Mouse (Mus musculus) small intestine, adult 2 months (tissue): ENCODE results near the gene Rxrb.
"Not testable (repeated sequence)": the region's sequence is repeated elsewhere in the genome, so short reads cannot be mapped to it uniquely, and the experiment has no call there.

ENCODE experiments used
- CTCF ChIP-seq: fragments of 200-500 bp; IDR thresholded peaks from 2 replicates; pipeline ENCODE4 v1.5.1; 2012; ENCODE audit warnings: low read depth, mild to moderate bottlenecking, control low read depth, inconsistent platforms, low read length, moderate library complexity, mixed read lengths; ENCODE audit not compliant: insufficient replicate concordance, insufficient read length; ENCODE audit errors: extremely low read depth
- POLR2A ChIP-seq: fragments of 200-500 bp; IDR thresholded peaks from 2 replicates; pipeline ENCODE4 v1.6.1; 2012; ENCODE audit warnings: low read depth, mild to moderate bottlenecking, control low read depth, inconsistent platforms, low read length, moderate library complexity

DNA sequence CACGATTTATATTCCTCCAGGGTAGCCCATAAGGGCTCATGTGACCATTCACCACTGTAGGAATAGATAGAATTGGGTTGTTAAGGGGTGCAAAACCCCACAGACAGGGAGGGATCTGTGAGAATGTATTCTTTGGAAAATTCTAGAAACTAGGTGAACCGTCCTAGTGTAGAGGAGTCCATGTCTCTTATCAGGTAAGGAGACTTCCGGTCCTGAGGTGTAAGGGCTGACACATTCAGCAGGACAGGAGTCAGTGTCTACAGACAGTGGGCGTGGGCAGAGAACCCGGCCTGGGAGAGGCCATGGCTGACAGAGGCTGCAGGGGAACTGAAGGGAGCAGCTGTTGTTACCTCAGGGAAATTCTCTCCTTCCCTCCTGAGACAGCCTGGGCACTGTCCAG is 32.9 kb upstream of the Rxrb start:
- TF ChIP-seq CTCF, POLR2A: not testable (repeated sequence)
